Mouse (Mus musculus) c-Kit-positive CD71-positive TER-119-negative erythroid progenitor cells, embryonic 14.5 days (primary cell): ENCODE data around the gene Gm47429.
"Not testable (repeated sequence)": the region's sequence is repeated elsewhere in the genome, so short reads cannot be mapped to it uniquely, and the experiment has no call there.

Experiments used
- DNase-seq: peaks from one replicate; pipeline ENCODE4 v3.0.0-alpha.2; 2013; ENCODE audit warnings: low read depth

The Gm47429 gene

GRCm38 (mm10) chr13:50443812-50444211 lies at the start of gene Gm47429:
Gene Gm47429 (minus strand): TSS chr13:50443912.
- DNase-seq = no peak

GRCm38 (mm10) chr13:50488510-50488909 lies 44.8 kb upstream of the Gm47429 start:
- DNase-seq = not testable (repeated sequence)

GRCm38 (mm10) chr13:50467007-50467406 lies 23.3 kb upstream of the Gm47429 start, which contains the start of gene Nutm2:
Gene Nutm2 (plus strand): TSS chr13:50467307.
- no peak for DNase-seq

GRCm38 (mm10) chr13:50464621-50465562 lies 21.2 kb upstream of the Gm47429 start:
- DNase-seq = no peak

- not testable (repeated sequence) for DNase-seq
These were observed 16.7 kb upstream of the Gm47429 start for GRCm38 (mm10) chr13:50460433-50460832.

- no peak for DNase-seq
These were observed 9.7 kb upstream of the Gm47429 start for GRCm38 (mm10) chr13:50453426-50453825.

- not testable (repeated sequence) for DNase-seq
These were observed 8.6 kb upstream of the Gm47429 start for GRCm38 (mm10) chr13:50452266-50452665.

- no peak for DNase-seq
These were observed 1.5 kb upstream of the Gm47429 start for GRCm38 (mm10) chr13:50445261-50445660.

- DNase-seq = no peak
These were observed 17.0 kb downstream of the Gm47429 start for GRCm38 (mm10) chr13:50426686-50427085.

GRCm38 (mm10) chr13:50424517-50424916 lies 19.2 kb downstream of the Gm47429 start:
- DNase-seq = no peak

- no peak for DNase-seq
These were observed 20.0 kb downstream of the Gm47429 start for GRCm38 (mm10) chr13:50423625-50424209.

GRCm38 (mm10) chr13:50418421-50418820 lies 25.3 kb downstream of the Gm47429 start:
- DNase-seq = no peak

GRCm38 (mm10) chr13:50417389-50418183 lies 26.1 kb downstream of the Gm47429 start, which contains the start of gene Fbxw17:
Gene Fbxw17 (plus strand): TSS chr13:50417864.
- DNase-seq = peak; percentile 36
